ENCODE assay signal across 24 mouse cellular contexts in the genomic region with DNA sequence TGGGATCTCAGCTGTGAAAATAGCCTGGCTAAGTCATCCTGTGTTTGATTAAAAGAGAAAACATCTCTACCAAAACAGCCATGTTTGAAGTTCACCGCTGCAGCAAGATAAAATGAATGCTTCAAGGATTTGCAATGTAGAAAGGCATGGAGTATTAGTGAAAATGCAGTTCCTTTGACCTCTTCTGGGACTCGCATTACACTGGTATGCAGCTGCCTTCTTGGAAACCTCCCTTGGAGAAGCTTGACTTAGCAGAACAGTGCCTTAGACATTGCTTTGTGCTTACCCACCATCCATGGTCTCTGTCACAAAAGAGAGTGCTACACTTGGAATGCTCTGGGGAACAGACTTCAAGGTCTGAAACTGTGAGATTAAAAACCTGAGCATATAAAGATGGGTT.
DNase-seq lines count a peak whose midpoint lies in the region; ATAC-seq and TF ChIP-seq lines count a peak whose summit lies in the region.
"Had no signal": no experiment of that assay in that cellular context is flagged by ENCODE, and none has a peak within 500 bp of the region (broad histone marks: within the 10 kb centered on the region; RNA-seq: fewer than 3 reads in every experiment).

No protein-coding gene starts in this region.

- no peak for TF ChIP-seq CTCF in kidney, adult 2 months (conservative IDR thresholded peaks at IDR 0.05; ENCODE audit: insufficient read depth, insufficient read length, low read depth, low read length)
- no peak for TF ChIP-seq CTCF in Patski (IDR thresholded peaks at IDR 0.05)
- TF ChIP-seq CTCF in embryonic fibroblast, embryonic 13.5 days (IDR thresholded peaks at IDR 0.05; ENCODE audit: borderline replicate concordance, insufficient read depth, low read length), result no peak

- 78% methylated on average over 2 of the region's 2 CpGs for WGBS in forebrain, embryonic 12.5 days
- WGBS in forebrain, embryonic 13.5 days, result 82% methylated on average over 2 of the region's 2 CpGs
- WGBS in kidney, embryonic 14.5 days, result 38% methylated on average over 2 of the region's 2 CpGs
- 28% methylated on average over 2 of the region's 2 CpGs for WGBS in kidney, adult 2 months

- H3K4me2 ChIP-seq in forebrain, embryonic 12.5 days, result no peak overlapping the region
- no peak overlapping the region for H3K4me2 ChIP-seq in forebrain, embryonic 13.5 days
- H3K4me2 ChIP-seq in kidney, embryonic 14.5 days (replicated peaks; ENCODE audit: low read depth, low read length), result no peak overlapping the region
- H3K4me2 ChIP-seq: embryonic facial prominence, embryonic 15.5 days; hindbrain, embryonic 15.5 days; lung, embryonic 14.5 days; midbrain, embryonic 11.5 days; stomach, embryonic 15.5 days had no signal

- peaks cover 9% of the 10 kb centered on the region for H3K4me1 ChIP-seq in forebrain, embryonic 12.5 days
- H3K4me1 ChIP-seq in forebrain, embryonic 13.5 days, result peaks cover 23% of the 10 kb centered on the region
- H3K4me1 ChIP-seq in kidney, embryonic 14.5 days (ENCODE audit: control insufficient read depth, insufficient read depth, low read length), result no peaks in the 10 kb centered on the region
- H3K4me1 ChIP-seq in kidney, adult 2 months (ENCODE audit: control insufficient read depth, insufficient read depth, low read length), result no peaks in the 10 kb centered on the region
- no peaks in the 10 kb centered on the region for H3K4me1 ChIP-seq in embryonic fibroblast, embryonic 13.5 days (ENCODE audit: control insufficient read depth, insufficient read depth, low read length)
- H3K4me1 ChIP-seq: embryonic facial prominence, embryonic 15.5 days; hindbrain, embryonic 10.5 days; hindbrain, embryonic 15.5 days; stomach, embryonic 15.5 days had no signal

- H3K27me3 ChIP-seq in forebrain, embryonic 12.5 days, result no peaks in the 10 kb centered on the region
- H3K27me3 ChIP-seq in forebrain, embryonic 13.5 days, result no peaks in the 10 kb centered on the region
- no peaks in the 10 kb centered on the region for H3K27me3 ChIP-seq in kidney, embryonic 14.5 days (ENCODE audit: control insufficient read depth, insufficient read depth, low read length)
- no peaks in the 10 kb centered on the region for H3K27me3 ChIP-seq in kidney, adult 2 months (replicated peaks; ENCODE audit: control insufficient read depth, insufficient read depth, low read length)
- no peaks in the 10 kb centered on the region for H3K27me3 ChIP-seq in Patski
- H3K27me3 ChIP-seq: embryonic facial prominence, embryonic 15.5 days; hindbrain, embryonic 15.5 days; stomach, embryonic 15.5 days had no signal

- POLR2A ChIA-PET in Patski (lab: Charles Lee), result no interaction called here

- H3K9ac ChIP-seq in forebrain, embryonic 12.5 days, result no peak overlapping the region
- no peak overlapping the region for H3K9ac ChIP-seq in forebrain, embryonic 13.5 days
- no peak overlapping the region for H3K9ac ChIP-seq in kidney, embryonic 14.5 days (ENCODE audit: low read depth, low read length)
- H3K9ac ChIP-seq: embryonic facial prominence, embryonic 15.5 days; hindbrain, embryonic 15.5 days; liver, embryonic 14.5 days; lung, embryonic 14.5 days; stomach, embryonic 15.5 days had no signal

- ATAC-seq in forebrain, embryonic 12.5 days (ENCODE audit: low FRiP score), result no peak
- no peak for ATAC-seq in forebrain, embryonic 13.5 days
- peak; percentile 54; the same call in 1 of the 2 replicates for ATAC-seq in kidney, embryonic 14.5 days (ENCODE audit: low FRiP score, low TSS enrichment)
- ATAC-seq in Patski, result peak; percentile 31
- no peak for ATAC-seq in megakaryocyte, adult 5-6 weeks (ENCODE audit: poor library complexity, severe bottlenecking)
- ATAC-seq: midbrain, embryonic 16.5 days had no signal

- peak overlapping the region; percentile 53; the same call in 1 of the 2 replicates for H3K27ac ChIP-seq in forebrain, embryonic 12.5 days
- no peak overlapping the region for H3K27ac ChIP-seq in forebrain, embryonic 13.5 days
- H3K27ac ChIP-seq in kidney, embryonic 14.5 days (ENCODE audit: low read depth, low read length), result no peak overlapping the region
- no peak overlapping the region for H3K27ac ChIP-seq in kidney, adult 2 months (ENCODE audit: insufficient read depth, low read depth, low read length)
- H3K27ac ChIP-seq in embryonic fibroblast, embryonic 13.5 days (ENCODE audit: insufficient read depth, low read length), result peak overlapping the region; percentile 60
- H3K27ac ChIP-seq: embryonic facial prominence, embryonic 15.5 days; hindbrain, embryonic 10.5 days; hindbrain, embryonic 15.5 days; liver, embryonic 14.5 days; stomach, embryonic 15.5 days had no signal

- H3K4me3 ChIP-seq in forebrain, embryonic 12.5 days (replicated peaks), result no peak overlapping the region
- H3K4me3 ChIP-seq in forebrain, embryonic 13.5 days, result no peak overlapping the region
- no peak overlapping the region for H3K4me3 ChIP-seq in kidney, embryonic 14.5 days (ENCODE audit: low read length)
- H3K4me3 ChIP-seq in kidney, adult 2 months (ENCODE audit: insufficient read depth, low read depth, low read length), result no peak overlapping the region
- no peak overlapping the region for H3K4me3 ChIP-seq in embryonic fibroblast, embryonic 13.5 days (ENCODE audit: insufficient read depth, low read length)
- H3K4me3 ChIP-seq: embryonic facial prominence, embryonic 15.5 days; hindbrain, embryonic 10.5 days; hindbrain, embryonic 15.5 days; stomach, embryonic 15.5 days had no signal

- CTCF ChIA-PET in Patski (lab: Charles Lee), result interaction anchor here (0.8 to 1.1 kb wide), 2 partner anchors 24 to 166 kb away, joined by 3 read pairs; no protein-coding TSS in a partner anchor

- no peak for DNase-seq in kidney, adult 2 months
- DNase-seq in Patski (ENCODE audit: low read depth, low spot score), result peak; percentile 12
- DNase-seq: adrenal gland, postnatal 25 days; cerebellum, adult 18-20 months; cerebellum, postnatal 10 days; heart, postnatal 14 days; kidney, adult 8-10 months; kidney, postnatal 36 days; liver; lung, embryonic 14.5 days; lung, postnatal 14 days; right cerebral cortex, postnatal 25 days had no signal

- in situ Hi-C loops in Patski (cut with MboI; ENCODE audit: low pct_unique_long_range_greater_than_20kb), result no loop called here

- H3K9me3 ChIP-seq in forebrain, embryonic 12.5 days, result no peaks in the 10 kb centered on the region
- no peaks in the 10 kb centered on the region for H3K9me3 ChIP-seq in forebrain, embryonic 13.5 days (replicated peaks)
- no peaks in the 10 kb centered on the region for H3K9me3 ChIP-seq in kidney, embryonic 14.5 days (ENCODE audit: control insufficient read depth, low read length)
- H3K9me3 ChIP-seq: embryonic facial prominence, embryonic 15.5 days; hindbrain, embryonic 10.5 days; hindbrain, embryonic 15.5 days; stomach, embryonic 15.5 days had no signal

- H3K36me3 ChIP-seq in forebrain, embryonic 12.5 days (replicated peaks), result no peaks in the 10 kb centered on the region
- no peaks in the 10 kb centered on the region for H3K36me3 ChIP-seq in forebrain, embryonic 13.5 days (ENCODE audit: poor library complexity, severe bottlenecking)
- no peaks in the 10 kb centered on the region for H3K36me3 ChIP-seq in kidney, embryonic 14.5 days (ENCODE audit: control insufficient read depth, insufficient read depth, low read length)
- no peaks in the 10 kb centered on the region for H3K36me3 ChIP-seq in kidney, adult 2 months (ENCODE audit: control insufficient read depth, insufficient read depth, low read length)
- H3K36me3 ChIP-seq: embryonic facial prominence, embryonic 15.5 days; hindbrain, embryonic 10.5 days; hindbrain, embryonic 15.5 days; stomach, embryonic 15.5 days had no signal

- no peak for TF ChIP-seq POLR2A in kidney, adult 2 months (IDR thresholded peaks at IDR 0.05; ENCODE audit: low read depth, low read length)
- TF ChIP-seq POLR2A in embryonic fibroblast, embryonic 13.5 days (IDR thresholded peaks at IDR 0.05; ENCODE audit: low read depth, low read length), result no peak

Comparison
In these comparisons a context has a peak if more than half of its experiments do, and no peak if none do; other contexts are left out.
1. H3K27ac ChIP-seq: peak in forebrain, embryonic 12.5 days (single experiment) and embryonic fibroblast, embryonic 13.5 days (single experiment); none in forebrain, embryonic 13.5 days (single experiment), kidney, embryonic 14.5 days (single experiment) and kidney, adult 2 months (single experiment).
2. ATAC-seq: peak in kidney, embryonic 14.5 days (single experiment) and Patski (single experiment); none in forebrain, embryonic 12.5 days (single experiment), forebrain, embryonic 13.5 days (single experiment) and megakaryocyte, adult 5-6 weeks (single experiment).